Mouse (Mus musculus): ENCODE data around the gene Hdac9.
"Not testable (repeated sequence)": the region's sequence is repeated elsewhere in the genome, so short reads cannot be mapped to it uniquely, and the experiment has no call there.

The Hdac9 gene

DNA sequence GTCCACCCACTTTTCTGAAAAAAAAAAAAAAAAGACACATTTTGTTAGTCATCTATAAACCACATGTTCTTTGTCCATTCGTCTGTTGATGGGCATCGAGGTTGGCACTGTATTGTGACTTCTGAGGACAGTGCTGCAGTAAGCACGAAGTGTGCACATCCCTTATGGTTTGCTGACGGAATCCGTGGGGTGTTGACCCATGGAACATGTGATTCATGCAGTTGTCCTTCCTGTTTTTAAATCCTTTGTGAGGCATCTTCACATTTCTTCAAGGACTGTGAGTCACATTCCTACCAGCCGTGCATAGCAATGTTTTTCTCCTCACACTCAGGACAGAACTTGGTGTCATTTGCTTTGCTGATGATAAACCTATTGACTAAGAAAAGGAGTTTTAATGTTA lies 875.9 kb downstream of the Hdac9 start:
- DNase-seq, result no peak

GRCm38 (mm10) chr12:34040061-34040460 lies 876.8 kb downstream of the Hdac9 start:
- no peak for DNase-seq

GRCm38 (mm10) chr12:34009796-34010195 lies 907.1 kb downstream of the Hdac9 start:
- DNase-seq, result not testable (repeated sequence)

All from cerebellum, adult 8-10 months (tissue).